Mouse (Mus musculus) heart, adult 18-20 months (tissue): ENCODE measurements around the gene Dazap1. TPM values are rescaled to one million over a fixed set of nuclear protein-coding genes. Genes with fewer than 3 reads are reported as not detected.

Experiments used
- DNase-seq, 2 experiments: peaks; one replicate each; pipeline ENCODE4 v3.0.0; 2021 to 2022; ENCODE audit warnings: mixed read lengths in 1 of 2
- total RNA-seq, 2 experiments: library from RNA; stranded (reverse); gene quantifications; 2 replicates each; pipeline ENCODE4 v1.2.3; 2021

The Dazap1 gene
- total RNA-seq, 2 experiments from 2014 or later, result 46.9 to 58.8 TPM

DNA sequence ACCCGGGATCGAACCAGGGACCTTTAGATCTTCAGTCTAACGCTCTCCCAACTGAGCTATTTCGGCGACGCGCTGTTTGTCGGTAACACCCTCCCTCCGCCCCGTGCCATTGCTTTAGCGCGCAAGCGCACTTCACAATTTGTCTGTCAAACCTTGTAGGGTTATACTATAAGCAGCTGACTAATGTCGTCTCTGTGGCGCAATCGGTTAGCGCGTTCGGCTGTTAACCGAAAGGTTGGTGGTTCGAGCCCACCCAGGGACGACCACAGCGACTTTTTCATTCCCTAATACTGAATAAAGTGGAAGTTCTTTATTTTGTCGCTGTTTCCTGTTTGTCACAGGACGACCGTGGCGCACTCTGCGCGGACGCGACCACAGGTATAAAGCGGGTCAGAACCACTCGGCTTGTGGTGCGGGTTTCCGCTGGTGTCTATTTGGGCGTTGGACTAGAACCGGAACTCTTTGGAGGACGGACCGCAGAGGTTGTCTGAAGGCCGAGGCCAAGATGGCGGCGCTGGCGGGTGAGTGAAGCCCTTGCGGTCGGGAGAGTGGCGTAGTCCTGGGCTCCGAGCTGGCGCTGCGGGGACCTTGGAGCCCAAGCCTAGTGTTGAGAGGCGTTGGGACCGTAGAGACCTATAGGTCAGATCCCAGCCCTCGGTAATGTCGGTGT, 12.2 kb upstream of the Dazap1 start, which contains the start of gene Ndufs7:
Gene Ndufs7 (plus strand): TSS at position 151 of the 670 bp plus-strand sequence.
- peak; percentile 96 to 99 for DNase-seq

DNA sequence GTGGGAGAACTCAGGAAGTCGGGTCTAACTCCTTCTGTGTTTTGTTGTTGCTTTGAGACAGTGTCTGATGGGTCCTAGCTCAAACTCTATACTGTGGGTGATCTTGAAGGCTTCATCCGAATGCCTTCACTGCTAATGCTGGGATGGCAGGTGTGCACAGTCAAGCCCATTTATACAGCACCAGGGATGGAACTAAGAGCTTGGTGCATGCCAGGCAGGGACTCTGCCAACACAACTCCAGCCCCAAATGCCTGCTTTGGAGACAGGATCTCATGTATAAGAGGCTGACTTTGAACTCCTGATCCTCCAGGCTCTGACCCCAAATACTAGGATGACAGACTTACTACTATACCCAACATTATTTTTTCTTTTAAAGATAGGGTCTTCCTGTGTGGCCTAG, 11.2 kb upstream of the Dazap1 start:
- no peak for DNase-seq

DNA sequence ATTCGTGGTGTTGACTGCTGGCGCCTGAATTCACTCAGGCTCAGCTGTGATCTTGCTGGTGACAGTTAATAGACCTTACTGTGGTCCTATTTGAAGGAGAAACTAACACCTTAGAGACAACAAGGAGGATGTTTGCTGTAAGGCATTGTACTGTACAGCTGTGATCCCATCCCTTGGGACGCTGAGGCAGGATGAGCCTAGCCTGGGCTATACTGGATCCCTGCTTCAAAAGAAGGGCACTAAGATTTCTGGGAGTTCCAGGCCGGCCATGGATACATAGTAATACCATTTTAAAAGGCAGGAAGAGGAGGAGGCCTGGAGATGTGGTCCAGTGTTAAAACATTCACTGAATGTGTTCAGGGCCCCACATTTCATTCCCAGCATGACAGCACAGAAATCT, 10.7 kb upstream of the Dazap1 start:
- no peak for DNase-seq

DNA sequence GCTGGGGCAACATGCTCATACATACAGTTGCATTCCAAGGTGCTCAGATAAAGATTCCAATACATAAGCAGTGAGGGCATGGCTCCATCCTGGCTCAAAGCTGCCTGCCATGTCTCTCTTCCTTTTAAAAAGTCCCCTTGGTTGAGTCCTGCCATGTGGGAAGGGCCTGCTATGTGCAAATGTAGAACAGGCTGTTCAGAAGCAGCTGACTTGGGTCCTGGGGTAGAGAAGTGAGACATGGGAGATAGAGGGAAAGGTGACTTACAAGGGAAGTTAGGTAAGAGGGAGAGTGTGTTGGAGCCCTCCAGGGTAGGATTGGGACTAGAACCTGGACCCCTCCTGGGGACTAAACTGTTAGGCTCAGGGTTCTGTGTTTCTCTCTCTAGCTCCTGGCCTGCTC, 9.3 kb upstream of the Dazap1 start:
- DNase-seq, result no peak

DNA sequence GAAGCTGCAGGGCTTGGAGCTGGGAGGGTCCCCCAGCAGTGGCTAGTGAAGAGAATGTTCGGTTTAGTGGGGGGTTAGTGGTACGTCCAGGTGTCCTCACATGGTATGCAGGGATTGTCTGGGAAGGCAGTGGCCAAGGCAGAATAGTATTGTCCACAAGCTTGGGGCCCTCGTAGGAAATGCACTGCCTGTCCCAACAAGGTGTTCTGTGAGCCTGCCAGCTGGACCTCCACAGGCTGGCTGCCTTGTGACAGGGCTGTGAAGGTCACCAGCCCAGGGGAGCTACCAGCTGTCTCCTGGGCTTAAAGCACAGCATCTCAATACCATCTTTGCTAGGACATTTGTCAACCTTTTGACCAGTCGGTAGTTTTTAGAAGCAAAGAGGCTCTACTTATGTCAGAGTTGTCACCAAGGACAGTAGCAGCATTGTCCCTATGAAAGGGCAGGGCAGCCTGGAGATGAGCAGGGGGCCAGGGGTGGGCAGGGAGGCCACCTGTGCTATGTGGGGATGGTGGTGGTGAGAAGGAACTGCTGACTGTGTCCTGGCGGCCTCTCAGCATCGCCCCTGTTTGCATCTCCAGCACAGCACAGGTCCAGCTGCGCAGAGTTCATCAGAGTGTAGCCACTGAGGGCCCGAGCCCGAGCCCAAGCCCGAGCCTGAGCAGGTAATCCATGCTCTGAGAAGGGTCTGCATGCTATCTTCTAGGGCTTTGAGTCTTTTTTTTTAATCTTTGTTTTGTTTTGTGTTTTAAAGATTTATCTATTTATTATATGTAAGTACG, 8.6 kb upstream of the Dazap1 start:
- peak; percentile 67 to 76 for DNase-seq

DNA sequence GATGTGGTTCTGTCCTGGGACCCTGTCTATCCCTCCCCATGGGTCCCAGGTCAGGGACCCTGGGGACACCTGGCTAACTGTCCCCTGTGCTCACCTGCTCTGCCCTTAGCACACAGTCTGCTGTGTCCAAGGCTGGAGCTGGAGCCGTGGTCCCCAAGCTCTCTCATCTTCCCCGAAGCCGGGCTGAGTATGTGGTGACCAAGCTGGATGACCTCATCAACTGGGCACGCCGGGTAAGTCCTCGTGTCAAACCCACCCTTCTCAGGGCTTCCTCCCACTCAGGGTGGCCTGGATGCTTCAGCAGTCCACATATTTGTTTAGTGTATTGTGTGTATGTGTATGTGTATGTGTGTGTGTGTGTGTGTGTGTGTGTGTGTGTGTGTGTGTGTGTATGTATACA, 7.7 kb upstream of the Dazap1 start:
- DNase-seq, result no peak

DNA sequence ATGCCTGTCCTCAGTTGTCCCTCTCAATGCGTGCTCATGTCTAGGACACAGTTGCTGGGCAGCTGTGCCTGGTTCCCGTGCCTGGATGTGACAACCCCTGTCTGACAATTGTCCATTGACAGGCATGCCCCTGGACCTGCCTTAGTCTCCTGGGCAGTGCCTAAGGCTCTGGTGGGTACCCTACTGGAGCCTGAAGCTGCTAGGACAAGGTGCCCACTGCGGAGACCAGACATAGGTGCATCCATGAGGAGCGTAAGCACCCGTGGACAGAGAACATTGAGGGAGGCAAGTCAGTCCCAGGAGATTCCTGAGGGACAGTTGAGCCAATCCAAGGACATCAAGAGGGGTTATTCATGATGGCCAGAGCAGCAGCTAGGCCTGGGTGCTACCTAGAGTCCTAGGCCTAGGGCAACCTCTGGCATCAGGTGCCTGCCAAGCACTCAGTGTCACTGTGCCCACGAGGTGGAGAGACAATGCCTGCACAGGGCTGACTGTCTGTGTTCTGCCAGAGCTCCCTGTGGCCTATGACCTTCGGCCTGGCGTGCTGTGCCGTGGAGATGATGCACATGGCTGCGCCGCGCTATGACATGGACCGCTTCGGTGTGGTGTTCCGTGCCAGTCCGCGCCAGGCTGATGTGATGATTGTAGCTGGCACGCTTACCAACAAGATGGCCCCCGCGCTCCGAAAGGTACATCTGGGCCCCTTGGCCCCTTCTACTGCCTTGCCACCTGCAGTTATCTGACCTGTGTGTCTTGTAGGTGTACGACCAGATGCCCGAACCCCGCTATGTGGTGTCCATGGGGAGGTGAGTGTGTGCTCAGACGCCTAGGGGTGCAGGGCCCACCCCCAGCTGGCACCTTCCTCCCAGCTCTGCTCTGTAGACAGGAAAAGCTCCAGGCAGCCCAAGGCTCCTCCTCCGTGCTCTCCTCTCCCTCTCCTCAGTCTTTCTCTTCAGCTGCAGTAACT, 6.7 kb upstream of the Dazap1 start:
- DNase-seq, result no peak

DNA sequence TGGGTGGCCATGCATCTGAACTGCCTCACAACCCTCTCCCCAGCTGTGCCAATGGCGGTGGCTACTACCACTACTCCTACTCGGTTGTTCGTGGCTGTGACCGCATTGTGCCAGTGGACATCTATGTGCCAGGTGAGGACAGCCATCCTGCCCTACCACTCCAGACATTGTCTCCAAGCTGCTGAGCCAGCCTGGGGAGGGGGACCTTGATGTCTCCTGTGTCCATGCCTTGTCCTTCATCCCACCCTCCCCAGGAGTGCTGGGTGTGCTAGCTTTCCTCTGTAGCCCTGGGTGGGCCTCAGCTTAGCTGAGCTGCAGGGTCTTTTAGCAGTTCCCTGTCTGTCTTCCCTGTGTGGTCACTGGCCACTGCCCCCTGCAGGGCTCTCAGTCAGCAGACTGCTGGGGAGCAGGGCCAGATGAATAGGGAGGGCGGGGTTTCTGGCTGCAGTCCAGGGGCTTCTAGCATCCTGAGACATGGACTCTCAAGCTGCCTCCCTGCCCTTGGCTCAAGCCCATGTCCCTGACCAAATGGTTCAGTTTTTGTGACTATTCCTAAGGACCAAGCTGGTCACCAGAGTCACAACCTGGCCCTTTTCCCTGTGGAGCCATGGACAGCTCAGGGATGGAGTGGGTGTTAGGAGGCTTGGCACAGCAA, 5.3 kb upstream of the Dazap1 start:
- no peak for DNase-seq

DNA sequence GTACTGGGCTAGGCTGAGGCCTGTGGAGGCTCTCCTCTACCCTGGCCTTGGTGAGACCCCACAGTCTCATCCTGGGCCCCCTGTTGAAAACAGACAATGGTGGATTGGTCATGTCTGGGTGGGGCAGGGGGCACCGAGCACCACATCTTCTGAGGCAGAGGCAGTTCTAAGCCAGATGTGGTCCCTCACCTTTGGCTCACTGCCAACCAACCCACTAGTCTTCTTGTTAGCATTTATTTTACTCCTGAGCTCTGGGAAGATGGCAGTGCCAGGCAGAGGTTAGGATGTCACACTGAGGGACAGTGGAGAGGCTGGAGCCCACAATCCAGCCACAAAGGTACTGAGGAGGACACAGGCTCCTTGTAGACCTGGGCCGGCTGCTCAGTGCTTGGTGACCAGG, 3.4 kb upstream of the Dazap1 start:
- DNase-seq, result no peak

DNA sequence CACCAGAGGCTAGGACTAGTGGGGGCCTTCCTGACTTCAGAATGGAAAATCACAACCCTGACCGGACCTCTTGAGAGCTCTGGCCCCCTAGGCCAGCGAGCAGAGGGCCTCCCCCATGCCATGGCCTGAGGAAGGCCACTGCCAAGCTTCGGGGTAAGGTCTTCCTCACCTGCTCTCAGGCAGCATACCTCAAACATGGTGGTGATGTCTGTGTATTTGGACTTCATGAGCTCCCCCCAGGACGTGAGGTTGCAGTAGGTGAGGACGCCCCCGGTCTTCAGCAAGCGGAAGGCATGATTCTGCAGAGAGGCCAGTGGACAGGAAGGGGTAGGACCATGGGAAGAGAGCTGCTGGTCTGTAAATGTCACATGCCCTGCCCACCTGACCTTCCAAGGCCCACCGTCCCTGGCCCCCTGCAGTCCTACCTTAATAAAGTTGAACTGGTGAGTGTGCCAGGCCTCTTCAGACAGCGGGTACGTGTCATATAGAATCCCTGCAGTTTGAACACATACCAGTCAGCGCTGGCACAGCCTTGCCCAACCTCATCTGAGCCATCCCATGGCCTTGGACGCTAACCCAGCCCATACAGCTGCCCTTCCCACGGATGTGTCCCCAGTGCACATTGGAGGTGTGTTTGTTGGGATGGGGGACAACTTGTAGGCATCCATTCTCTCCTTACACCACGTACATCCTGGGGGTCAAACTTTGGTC, 2.4 kb upstream of the Dazap1 start:
- DNase-seq, result no peak

DNA sequence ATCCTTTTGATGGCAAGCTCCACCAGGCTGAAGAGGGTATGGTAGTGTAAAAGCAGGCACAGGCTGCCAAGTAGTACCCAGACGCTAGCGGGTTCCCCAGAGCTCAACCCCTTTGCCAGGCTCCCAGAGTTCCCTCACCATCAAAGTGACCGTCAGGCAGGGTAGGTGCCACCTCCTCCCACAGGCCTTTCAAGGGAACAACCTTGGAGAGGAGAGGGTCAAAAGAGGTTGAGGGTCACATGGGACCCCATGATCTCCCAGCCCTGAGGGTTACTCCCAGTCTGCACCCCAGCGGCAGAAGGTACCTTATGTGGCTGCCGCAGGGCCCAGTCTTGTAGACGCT, 1.9 kb upstream of the Dazap1 start:
- DNase-seq, result no peak

DNA sequence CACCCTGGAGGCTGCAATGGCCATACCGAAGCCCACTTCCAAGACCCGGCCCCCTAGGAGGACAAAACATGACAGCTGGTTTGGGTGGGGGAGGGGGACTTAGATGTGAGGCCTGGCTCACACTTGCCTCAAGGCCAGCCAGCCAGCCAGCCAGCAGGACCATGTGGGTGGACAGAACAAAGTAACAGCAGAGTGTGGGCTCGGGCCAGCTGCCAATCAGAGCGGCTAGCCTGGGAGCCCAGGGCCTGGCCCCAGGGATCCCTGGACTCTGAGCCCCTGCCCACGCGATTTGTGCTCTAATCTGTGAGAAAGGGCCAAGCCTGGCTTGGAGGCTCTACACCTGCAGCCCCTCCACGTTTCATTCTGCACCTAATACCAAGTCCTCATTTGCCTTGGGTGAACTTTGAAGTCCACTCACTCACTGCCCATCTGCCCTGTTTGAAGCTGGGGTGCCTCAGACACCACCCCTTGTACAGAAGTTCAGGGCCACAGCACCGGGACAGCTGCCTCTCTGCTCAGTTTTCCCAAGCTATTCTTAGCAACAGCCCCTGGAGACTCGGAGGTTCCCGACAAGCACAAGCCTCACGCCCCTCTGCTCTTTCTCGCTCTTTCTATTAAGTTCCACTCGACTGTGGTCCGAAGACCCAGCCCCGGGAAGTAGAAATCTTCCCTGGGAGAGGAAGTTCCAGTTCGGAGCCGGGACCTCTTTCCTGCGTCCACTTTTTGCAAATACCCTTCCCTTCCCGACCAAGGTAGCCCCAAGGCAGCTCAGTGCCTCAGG, 1.2 kb upstream of the Dazap1 start:
- peak; percentile 58 to 69 for DNase-seq

DNA sequence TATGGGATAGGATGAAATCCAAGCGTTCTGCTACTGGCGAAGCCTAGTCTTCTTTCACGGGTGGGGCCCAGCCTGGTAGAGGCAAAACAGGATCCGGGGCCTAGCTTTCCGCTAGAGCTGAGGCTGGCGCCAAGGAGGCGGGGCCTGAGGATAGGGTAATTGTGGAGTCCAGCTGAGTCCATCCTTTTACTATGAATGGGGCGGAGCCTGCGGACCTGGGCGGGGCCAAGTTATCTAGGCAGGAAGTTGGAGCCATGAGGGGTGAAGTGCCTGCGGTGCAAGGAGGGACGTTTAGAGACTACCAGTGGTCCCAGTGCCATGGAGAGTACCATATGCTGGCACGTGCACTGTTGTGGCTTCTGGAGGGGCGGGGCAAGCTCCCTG, 291 bp downstream of the Dazap1 start:
- peak; percentile 98 to 99 for DNase-seq

DNA sequence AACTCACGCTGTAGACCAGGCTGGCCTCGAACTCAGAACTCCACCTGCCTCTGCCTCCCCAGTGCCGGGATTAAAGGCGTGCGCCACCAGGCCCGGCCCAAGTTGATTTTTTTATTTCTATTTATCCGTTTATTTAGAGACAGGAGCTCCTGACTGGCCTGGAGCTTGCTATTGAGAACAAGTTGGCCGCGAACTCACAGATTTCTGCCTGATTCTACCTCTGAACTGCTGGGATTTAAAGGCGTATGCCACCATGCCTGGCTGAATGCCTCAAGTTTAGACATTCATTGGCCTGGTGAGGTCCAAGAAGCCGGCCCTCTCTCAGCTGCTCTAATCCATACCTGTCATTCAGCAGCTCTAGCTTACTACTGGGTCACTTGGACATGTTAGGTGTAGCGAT, 883 bp downstream of the Dazap1 start:
- no peak for DNase-seq

DNA sequence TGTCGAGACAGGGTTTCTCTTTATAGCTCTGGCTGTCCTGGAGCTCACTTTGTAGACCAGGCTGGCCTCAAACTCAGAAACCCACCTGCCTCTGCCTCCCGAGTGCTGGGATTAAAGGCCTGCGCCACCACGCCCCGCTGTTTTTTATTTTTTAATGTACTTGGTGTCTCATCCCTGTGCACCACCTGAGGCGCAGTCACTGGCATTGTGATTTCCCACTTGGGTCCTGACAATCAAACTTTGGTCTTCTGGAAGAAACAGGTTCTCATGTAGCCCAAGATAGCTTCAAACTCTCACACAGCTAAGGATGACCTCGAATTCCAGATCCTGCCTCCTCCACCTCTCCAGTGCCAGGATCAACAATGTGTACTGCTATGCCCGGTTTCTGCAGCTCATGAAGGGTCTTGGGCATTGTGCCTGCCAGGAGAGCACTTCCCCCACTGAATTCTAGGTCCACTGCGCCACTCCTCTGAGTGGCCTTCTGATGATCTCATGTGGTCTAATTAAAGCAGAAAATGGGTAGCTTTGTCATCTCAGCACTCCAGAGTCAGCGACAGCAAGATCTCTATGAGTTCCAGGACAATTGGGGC, 1.6 kb downstream of the Dazap1 start:
- no peak for DNase-seq

DNA sequence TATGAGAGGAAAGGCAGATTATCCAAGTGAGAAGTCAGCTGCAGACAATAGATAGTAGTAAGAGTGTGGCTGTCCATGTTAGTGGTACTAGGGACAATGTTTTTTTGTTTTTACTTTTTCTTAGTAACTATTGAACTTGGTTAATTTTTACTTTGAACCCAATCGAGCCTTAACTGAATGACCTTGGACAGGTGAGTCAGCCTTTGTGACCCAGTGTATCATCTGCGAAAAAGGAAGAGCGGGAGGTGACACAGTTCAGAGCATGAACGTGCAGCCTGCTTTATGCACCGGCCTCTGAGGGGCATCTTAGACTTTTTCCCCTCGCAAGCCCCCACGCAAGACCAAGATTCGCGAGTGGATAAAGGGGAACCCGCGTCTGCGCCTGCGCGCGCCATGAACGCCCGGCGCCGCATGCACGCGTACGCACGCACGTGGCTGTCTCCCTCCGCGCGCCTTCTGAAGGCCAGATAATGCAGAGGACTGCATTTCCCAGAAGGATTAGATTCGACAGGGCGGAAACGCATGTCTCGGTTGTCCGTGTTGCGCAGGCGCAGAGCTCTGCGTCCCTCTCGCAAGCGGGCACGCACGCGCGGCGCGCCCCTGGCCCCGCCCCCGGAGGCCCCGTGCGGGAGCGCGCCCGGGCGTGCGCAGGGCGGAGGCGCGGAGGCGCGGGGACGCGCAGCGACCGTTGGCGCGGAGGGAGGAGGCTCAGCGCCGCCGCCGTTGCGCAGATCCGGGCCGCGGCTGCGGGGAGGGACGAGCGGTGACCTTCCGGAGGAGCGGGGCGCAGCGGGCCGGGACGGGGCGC, 3.3 kb downstream of the Dazap1 start:
- peak; percentile 97 to 99 for DNase-seq

DNA sequence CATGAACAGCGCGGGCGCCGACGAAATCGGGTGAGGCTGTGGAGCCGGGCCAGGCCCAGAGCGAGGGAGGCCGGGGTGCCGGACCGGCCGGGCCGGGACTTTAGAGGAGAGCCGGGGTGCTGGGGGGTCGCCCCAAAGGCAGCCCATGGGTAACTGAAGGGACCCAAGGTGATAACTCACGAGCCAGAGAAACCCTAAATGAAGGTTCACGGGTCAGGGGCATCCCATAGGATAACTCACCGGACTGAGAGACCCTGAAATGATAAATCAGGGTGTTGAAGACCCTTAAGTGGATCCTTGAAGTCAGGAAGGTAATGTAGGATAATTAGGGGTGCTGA, 3.8 kb downstream of the Dazap1 start:
- DNase-seq, result no peak

DNA sequence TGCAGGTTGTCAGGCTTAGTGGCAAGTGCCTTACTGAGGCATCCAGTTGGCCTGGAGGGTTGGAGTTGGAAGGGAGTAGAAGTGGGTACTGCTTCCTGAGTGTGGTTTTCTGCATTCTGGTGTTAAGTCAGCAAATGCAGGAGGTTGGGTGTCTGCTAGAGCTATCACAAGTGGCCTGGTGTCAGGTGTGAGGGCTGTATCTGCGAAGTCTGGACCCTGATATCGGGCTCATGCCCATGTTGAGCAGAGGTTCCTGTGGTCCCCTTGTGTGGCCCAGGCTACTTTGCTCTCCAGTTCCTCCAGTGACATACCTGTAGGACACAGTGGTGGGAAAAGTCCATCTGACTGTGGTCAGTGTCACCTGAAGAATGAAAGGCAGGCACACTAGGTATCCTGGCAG, 8.8 kb downstream of the Dazap1 start:
- no peak for DNase-seq

DNA sequence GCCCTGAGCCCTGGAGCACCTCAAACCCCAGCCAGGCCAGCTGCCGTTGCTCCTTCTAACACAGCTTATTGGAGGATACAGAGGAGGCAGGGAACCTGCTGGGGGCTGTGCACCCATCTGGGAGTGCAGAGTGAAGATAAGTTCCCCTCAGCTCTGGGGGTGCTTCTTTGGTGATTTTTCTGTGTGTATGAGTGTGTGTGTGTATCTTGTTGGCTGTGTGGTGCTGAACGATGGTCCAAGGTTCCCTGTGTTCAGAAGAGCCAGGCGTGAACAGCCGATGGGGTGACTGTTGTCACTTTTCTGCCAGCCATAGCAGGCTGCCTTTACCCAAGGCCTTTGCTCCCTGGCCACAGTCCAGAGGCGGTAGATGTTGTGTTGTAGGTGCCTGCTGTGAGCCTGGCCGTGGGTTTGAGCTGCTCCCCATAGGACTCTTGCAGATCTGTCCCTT, 9.5 kb downstream of the Dazap1 start:
- DNase-seq, result no peak
